Mouse (Mus musculus) kidney, embryonic 16.5 days (tissue): ENCODE data around the gene Nlrc3. TPM values are rescaled to one million over a fixed set of nuclear protein-coding genes. Genes with fewer than 3 reads are reported as not detected.
"Not testable (repeated sequence)": the region's sequence is repeated elsewhere in the genome, so short reads cannot be mapped to it uniquely, and the experiment has no call there.

ENCODE experiments used
- ATAC-seq: fragments of 200-750 bp; cut with Nextera tagmentation; 2 replicates; pipeline ENCODE4 v1.8.0; 2017; ENCODE audit warnings: moderate TSS enrichment; ENCODE audit not compliant: low FRiP score, low TSS enrichment
- H3K27ac ChIP-seq: fragments of 300-500 bp; sonication (generic); 2 replicates; pipeline ENCODE4 v1.5.1; 2014; ENCODE audit warnings: low read length
- H3K27me3 ChIP-seq: fragments of 300-500 bp; sonication (generic); 2 replicates; pipeline ENCODE4 v1.6.1; 2014; ENCODE audit warnings: low read length, control low read depth, mixed read lengths; ENCODE audit not compliant: insufficient read depth
- H3K36me3 ChIP-seq: fragments of 300-500 bp; sonication (generic); 2 replicates; pipeline ENCODE4 v1.6.1; 2014; ENCODE audit warnings: low read length, control low read depth, mixed read lengths; ENCODE audit not compliant: insufficient read depth
- H3K4me1 ChIP-seq: fragments of 300-500 bp; sonication (generic); 2 replicates; pipeline ENCODE4 v1.6.1; 2014; ENCODE audit warnings: low read length, control low read depth, mixed read lengths; ENCODE audit not compliant: insufficient read depth
- H3K4me2 ChIP-seq: fragments of 300-500 bp; sonication (generic); replicated peaks from 2 replicates; pipeline ENCODE4 v1.6.1; 2014; ENCODE audit warnings: low read depth, low read length
- H3K4me3 ChIP-seq: fragments of 300-500 bp; sonication (generic); 2 replicates; pipeline ENCODE4 v1.5.1; 2014; ENCODE audit warnings: mild to moderate bottlenecking, low read length
- H3K9ac ChIP-seq: fragments of 300-500 bp; sonication (generic); replicated peaks from 2 replicates; pipeline ENCODE4 v1.6.1; 2014; ENCODE audit warnings: low read length
- H3K9me3 ChIP-seq: fragments of 300-500 bp; sonication (generic); 2 replicates; pipeline ENCODE4 v1.6.1; 2016; ENCODE audit warnings: low read length, control low read depth
- WGBS: fragments of 180-500 bp; shearing (Covaris S2); extraction: QIAGEN DNeasy Blood & Tissue Kit; methylation state at CpG from one replicate; pipeline ENCODE4 v1.1.7; 2014; 5-methylcytosine and 5-hydroxymethylcytosine counted together
- polyA plus RNA-seq: library from polyadenylated mRNA; unstranded; fragments of >200 nt; fragmentation: Nextera tagmentation; extraction: Ambion mirVana; gene quantifications from 2 replicates; pipeline ENCODE4 v1.2.1, GENCODE M21; 2015

Nlrc3 gene
- 2.7 and 2.9 TPM in 2 replicates for polyA plus RNA-seq

DNA sequence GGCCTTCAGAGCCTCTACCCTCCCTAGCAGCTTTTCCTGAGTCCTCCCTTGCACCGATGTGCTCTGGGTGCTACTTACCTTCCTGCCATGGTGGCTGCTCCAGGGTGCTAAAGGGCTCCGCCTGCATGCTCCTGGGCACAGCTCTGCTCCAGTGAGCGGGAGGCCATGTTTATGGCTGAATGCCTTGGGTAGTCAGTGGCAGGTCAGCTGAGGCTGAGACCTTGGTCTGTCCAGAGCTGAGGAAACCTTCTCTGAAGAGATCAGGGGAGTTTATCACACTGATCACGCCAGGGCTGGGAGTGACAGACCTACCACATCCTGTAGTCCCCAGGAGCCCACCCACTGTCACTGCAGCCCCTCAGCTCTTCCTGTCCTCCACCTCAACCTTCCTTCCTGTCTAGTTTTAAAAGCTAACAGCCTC lies at the start of gene Nlrc3:
Gene Nlrc3 (minus strand): TSS at position 382 of the 421 bp plus-strand sequence.
- Histone ChIP-seq H3K27ac (0 out of 2 replicates have a peak within 1 kb of the TSS, but pooled peaks have one; percentile 4), H3K36me3 (peaks cover 33% of the 10 kb centered on the region), H3K4me1 (peaks cover 12% of the 10 kb centered on the region; the same call in 1 of the 2 replicates), H3K4me3 (peak within 1 kb of the TSS; percentile 15), H3K27me3 (no peaks in the 10 kb centered on the region), H3K9me3 (no peaks in the 10 kb centered on the region), H3K4me2 (peak within 1 kb of the TSS; percentile 14; the same call in 1 of the 2 replicates), H3K9ac (no peak within 1 kb of the TSS)
- ATAC-seq: peak; percentile 83
- 31% methylated on average over 4 of the region's 4 CpGs for WGBS

GRCm38 (mm10) chr16:4022719-4023118 lies 46.3 kb upstream of the Nlrc3 start:
- no peak for ATAC-seq
- Histone ChIP-seq H3K9ac (no peak overlapping the region), H3K4me3 (no peak overlapping the region), H3K27me3 (no peaks in the 10 kb centered on the region), H3K4me2 (no peak overlapping the region), H3K4me1 (no peaks in the 10 kb centered on the region), H3K27ac (no peak overlapping the region), H3K9me3 (no peaks in the 10 kb centered on the region), H3K36me3 (no peaks in the 10 kb centered on the region)
- WGBS: 75% methylated on average over 4 of the region's 4 CpGs

- no peak overlapping the region for H3K4me3 ChIP-seq
- H3K4me1 ChIP-seq: no peaks in the 10 kb centered on the region
- no peaks in the 10 kb centered on the region for H3K36me3 ChIP-seq
- ATAC-seq: no peak
- no peaks in the 10 kb centered on the region for H3K27me3 ChIP-seq
- 89% methylated on average over 1 of the region's 1 CpGs for WGBS
- H3K9me3 ChIP-seq: no peaks in the 10 kb centered on the region
- H3K27ac ChIP-seq: no peak overlapping the region
- H3K9ac ChIP-seq: no peak overlapping the region
- no peak overlapping the region for H3K4me2 ChIP-seq
Measured at GRCm38 (mm10) chr16:4021241-4021640, 44.8 kb upstream of the Nlrc3 start.

DNA sequence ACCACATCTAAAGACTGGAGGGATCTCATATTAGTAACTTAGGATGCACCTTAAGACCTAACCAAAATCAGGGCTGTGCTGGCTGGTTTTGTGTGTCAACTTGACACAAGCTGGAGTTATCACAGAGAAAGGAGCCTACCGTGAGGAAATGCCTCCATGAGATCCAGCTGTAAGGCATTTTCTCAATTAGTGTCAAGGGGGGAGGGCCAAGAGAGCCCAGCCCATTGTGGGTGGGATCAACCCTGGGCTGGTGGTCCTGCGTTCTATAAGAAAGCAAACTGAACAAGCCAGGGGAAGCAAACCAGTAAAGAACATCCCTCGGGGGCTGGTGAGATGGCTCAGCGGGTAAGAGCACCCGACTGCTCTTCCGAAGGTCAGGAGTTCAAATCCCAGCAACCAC lies 41.0 kb upstream of the Nlrc3 start:
- H3K27me3 ChIP-seq, H3K9ac ChIP-seq, H3K4me3 ChIP-seq, H3K36me3 ChIP-seq, ATAC-seq, H3K4me1 ChIP-seq, H3K27ac ChIP-seq, H3K9me3 ChIP-seq, H3K4me2 ChIP-seq: not testable (repeated sequence)
- WGBS: 71% methylated on average over 6 of the region's 6 CpGs

DNA sequence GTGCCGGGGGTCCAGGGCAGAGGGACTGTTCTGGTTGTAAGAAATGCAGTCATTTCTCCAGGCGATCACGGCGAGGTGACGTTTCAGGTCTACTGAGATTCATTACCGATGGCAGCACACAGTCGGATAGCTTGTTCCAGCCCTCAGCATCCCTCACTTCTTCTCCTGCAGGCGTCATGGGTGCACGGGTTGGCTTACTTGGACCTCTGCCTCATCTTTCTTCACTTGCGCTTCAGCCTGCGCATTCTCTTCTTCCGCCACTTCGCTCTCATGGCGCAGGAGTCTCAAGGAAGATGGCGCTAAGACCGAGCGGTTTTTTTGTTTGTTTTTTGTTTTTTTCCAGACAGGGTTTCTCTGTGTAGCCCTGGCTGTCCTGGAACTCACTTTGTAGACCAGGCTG lies 40.4 kb upstream of the Nlrc3 start:
- not testable (repeated sequence) for H3K4me3 ChIP-seq, H3K4me1 ChIP-seq, H3K4me2 ChIP-seq, H3K27ac ChIP-seq, ATAC-seq, H3K9ac ChIP-seq, H3K27me3 ChIP-seq, H3K9me3 ChIP-seq, H3K36me3 ChIP-seq
- 84% methylated on average over 17 of the region's 17 CpGs for WGBS

- no peak for ATAC-seq
- Histone ChIP-seq H3K4me1 (no peaks in the 10 kb centered on the region), H3K9me3 (0 out of 2 replicates have a peak, but pooled peaks cover 2% of the 10 kb centered on the region), H3K4me2 (no peak overlapping the region), H3K36me3 (no peaks in the 10 kb centered on the region), H3K4me3 (no peak overlapping the region), H3K27ac (no peak overlapping the region), H3K27me3 (no peaks in the 10 kb centered on the region), H3K9ac (no peak overlapping the region)
- 78% methylated on average over 5 of the region's 5 CpGs for WGBS
Measured at GRCm38 (mm10) chr16:4014040-4014668, 37.7 kb upstream of the Nlrc3 start.

- no peak overlapping the region for H3K4me2 ChIP-seq
- H3K4me1 ChIP-seq: no peaks in the 10 kb centered on the region
- H3K27me3 ChIP-seq: no peaks in the 10 kb centered on the region
- ATAC-seq: no peak
- H3K27ac ChIP-seq: no peak overlapping the region
- H3K4me3 ChIP-seq: no peak overlapping the region
- no peaks in the 10 kb centered on the region for H3K36me3 ChIP-seq
- 0 out of 2 replicates have a peak, but pooled peaks cover 2% of the 10 kb centered on the region for H3K9me3 ChIP-seq
- 72% methylated on average over 4 of the region's 4 CpGs for WGBS
- H3K9ac ChIP-seq: no peak overlapping the region
Measured at GRCm38 (mm10) chr16:4012882-4013570, 36.6 kb upstream of the Nlrc3 start.

- H3K36me3 ChIP-seq: peaks cover 11% of the 10 kb centered on the region
- H3K27me3 ChIP-seq: no peaks in the 10 kb centered on the region
- H3K4me2 ChIP-seq: peak within 1 kb of the TSS; percentile 73
- peak within 1 kb of the TSS; percentile 86 for H3K9ac ChIP-seq
- 1% methylated on average over 58 of the region's 58 CpGs for WGBS
- H3K4me3 ChIP-seq: peak within 1 kb of the TSS; percentile 91
- H3K27ac ChIP-seq: peak within 1 kb of the TSS; percentile 96
- peak; percentile 98 for ATAC-seq
- no peaks in the 10 kb centered on the region for H3K9me3 ChIP-seq
- peaks cover 13% of the 10 kb centered on the region for H3K4me1 ChIP-seq
Measured at GRCm38 (mm10) chr16:4003489-4004398, 27.3 kb upstream of the Nlrc3 start, which contains the start of gene Slx4. TSS of gene Slx4 (minus strand) at chr16:4003770.

- Histone ChIP-seq H3K4me3 (no peak overlapping the region), H3K9ac (no peak overlapping the region), H3K27me3 (no peaks in the 10 kb centered on the region), H3K36me3 (peaks cover 93% of the 10 kb centered on the region), H3K27ac (no peak overlapping the region), H3K9me3 (no peaks in the 10 kb centered on the region), H3K4me1 (no peaks in the 10 kb centered on the region), H3K4me2 (no peak overlapping the region)
- no peak for ATAC-seq
- WGBS: 92% methylated on average over 4 of the region's 4 CpGs
Measured at GRCm38 (mm10) chr16:3988410-3988809, 12.0 kb upstream of the Nlrc3 start.
